Mouse (Mus musculus) limb, embryonic 10.5 days (tissue): ENCODE results near the gene Gp1bb. TPM values are rescaled to one million over a fixed set of nuclear protein-coding genes. Genes with fewer than 3 reads are reported as not detected.

Experiments used
- DNase-seq: peaks from one replicate; pipeline ENCODE4 v3.0.0-alpha.2; 2017; ENCODE audit warnings: low spot score
- H3K27ac ChIP-seq: fragments of 300-500 bp; sonication (generic); 2 replicates; pipeline ENCODE4 v1.5.1; 2016; ENCODE audit warnings: mild to moderate bottlenecking
- H3K27me3 ChIP-seq: fragments of 300-500 bp; sonication (generic); 2 replicates; pipeline ENCODE4 v1.6.1; 2016; ENCODE audit warnings: low read depth, mild to moderate bottlenecking; ENCODE audit not compliant: poor library complexity, severe bottlenecking
- H3K36me3 ChIP-seq: fragments of 300-500 bp; sonication (generic); 2 replicates; pipeline ENCODE4 v1.6.1; 2016; ENCODE audit warnings: mild to moderate bottlenecking, moderate library complexity
- H3K4me1 ChIP-seq: fragments of 300-500 bp; sonication (generic); 2 replicates; pipeline ENCODE4 v1.6.1; 2016
- H3K4me3 ChIP-seq: fragments of 300-500 bp; sonication (generic); 2 replicates; pipeline ENCODE4 v1.5.1; 2016; ENCODE audit warnings: mild to moderate bottlenecking, moderate library complexity
- H3K9me3 ChIP-seq: fragments of 300-500 bp; sonication (generic); replicated peaks from 2 replicates; pipeline ENCODE4 v1.6.1; 2016; ENCODE audit warnings: mild to moderate bottlenecking
- WGBS: fragments of 180-500 bp; shearing (Covaris S2); methylation state at CpG from one replicate; pipeline ENCODE4 v1.1.7; 2016; 5-methylcytosine and 5-hydroxymethylcytosine counted together
- polyA plus RNA-seq: library from polyadenylated mRNA; unstranded; fragments of >200 nt; fragmentation: Nextera tagmentation; extraction: Ambion mirVana; gene quantifications from 2 replicates; pipeline ENCODE4 v1.2.1, GENCODE M21; 2016

Gene Gp1bb
- polyA plus RNA-seq, 1 experiment from 2014 or later, result 2.8 TPM

GRCm38 (mm10) chr16:18625791-18626311 lies 3.6 kb upstream of the Gp1bb start:
- Histone ChIP-seq H3K27me3 (peaks cover 92% of the 10 kb centered on the region), H3K9me3 (no peaks in the 10 kb centered on the region), H3K4me1 (peaks cover 52% of the 10 kb centered on the region), H3K27ac (peak overlapping the region; percentile 72), H3K4me3 (peak overlapping the region; percentile 57), H3K36me3 (peaks cover 29% of the 10 kb centered on the region)
- DNase-seq, result no peak
- 9% methylated on average over 26 of the region's 26 CpGs for WGBS

- no peak overlapping the region for H3K27ac ChIP-seq
- no peak overlapping the region for H3K4me3 ChIP-seq
- peaks cover 93% of the 10 kb centered on the region for H3K27me3 ChIP-seq
- peaks cover 57% of the 10 kb centered on the region for H3K4me1 ChIP-seq
- 36% methylated on average over 14 of the region's 14 CpGs for WGBS
- peaks cover 29% of the 10 kb centered on the region for H3K36me3 ChIP-seq
- no peak for DNase-seq
- no peaks in the 10 kb centered on the region for H3K9me3 ChIP-seq
These were observed 2.9 kb upstream of the Gp1bb start for GRCm38 (mm10) chr16:18625097-18625496.

- Histone ChIP-seq H3K27me3 (peaks cover 96% of the 10 kb centered on the region), H3K4me3 (no peak overlapping the region), H3K4me1 (peaks cover 56% of the 10 kb centered on the region), H3K27ac (no peak overlapping the region), H3K9me3 (no peaks in the 10 kb centered on the region), H3K36me3 (peaks cover 29% of the 10 kb centered on the region)
- 15% methylated on average over 15 of the region's 15 CpGs for WGBS
- no peak for DNase-seq
These were observed 2.4 kb upstream of the Gp1bb start for GRCm38 (mm10) chr16:18624641-18625040.

- DNase-seq, result no peak
- WGBS, result 12% methylated on average over 15 of the region's 15 CpGs
- no peaks in the 10 kb centered on the region for H3K9me3 ChIP-seq
- H3K27ac ChIP-seq, result no peak overlapping the region
- peaks cover 100% of the 10 kb centered on the region for H3K27me3 ChIP-seq
- H3K4me1 ChIP-seq, result peaks cover 49% of the 10 kb centered on the region
- H3K36me3 ChIP-seq, result peaks cover 29% of the 10 kb centered on the region
- no peak overlapping the region for H3K4me3 ChIP-seq
These were observed 1.7 kb upstream of the Gp1bb start for GRCm38 (mm10) chr16:18623751-18624540.

- Histone ChIP-seq H3K36me3 (peaks cover 29% of the 10 kb centered on the region), H3K27me3 (peaks cover 100% of the 10 kb centered on the region), H3K27ac (no peak overlapping the region), H3K9me3 (no peaks in the 10 kb centered on the region), H3K4me1 (peaks cover 41% of the 10 kb centered on the region), H3K4me3 (0 out of 2 replicates have a peak overlapping the region, but pooled peaks have one; percentile 2)
- DNase-seq, result no peak
- WGBS, result 9% methylated on average over 29 of the region's 29 CpGs
These were observed 930 bp upstream of the Gp1bb start for GRCm38 (mm10) chr16:18622916-18623750.

- Histone ChIP-seq H3K4me1 (peaks cover 46% of the 10 kb centered on the region), H3K36me3 (peaks cover 29% of the 10 kb centered on the region), H3K27ac (no peak overlapping the region), H3K4me3 (peak overlapping the region; percentile 54), H3K9me3 (no peaks in the 10 kb centered on the region), H3K27me3 (peaks cover 100% of the 10 kb centered on the region)
- 2% methylated on average over 38 of the region's 38 CpGs for WGBS
- peak; percentile 63 for DNase-seq
These were observed 721 bp downstream of the Gp1bb start for GRCm38 (mm10) chr16:18621362-18622001.

- peaks cover 100% of the 10 kb centered on the region for H3K27me3 ChIP-seq
- WGBS, result under 1% methylated on average over 74 of the region's 74 CpGs
- peaks cover 45% of the 10 kb centered on the region for H3K4me1 ChIP-seq
- H3K27ac ChIP-seq, result peak overlapping the region; percentile 32; the same call in 1 of the 2 replicates
- DNase-seq, result peak; percentile 67
- H3K9me3 ChIP-seq, result no peaks in the 10 kb centered on the region
- peak overlapping the region; percentile 54 for H3K4me3 ChIP-seq
- H3K36me3 ChIP-seq, result peaks cover 29% of the 10 kb centered on the region
These were observed 1.4 kb downstream of the Gp1bb start for GRCm38 (mm10) chr16:18620601-18621361.

- no peak for DNase-seq
- WGBS, result 16% methylated on average over 6 of the region's 6 CpGs
- Histone ChIP-seq H3K36me3 (peaks cover 29% of the 10 kb centered on the region), H3K4me3 (peak overlapping the region; percentile 54), H3K27ac (no peak overlapping the region), H3K9me3 (no peaks in the 10 kb centered on the region), H3K4me1 (peaks cover 42% of the 10 kb centered on the region), H3K27me3 (peaks cover 100% of the 10 kb centered on the region)
These were observed 2.0 kb downstream of the Gp1bb start for GRCm38 (mm10) chr16:18620201-18620600.

GRCm38 (mm10) chr16:18619110-18619509 lies 3.1 kb downstream of the Gp1bb start:
- H3K36me3 ChIP-seq, result peaks cover 19% of the 10 kb centered on the region
- no peak overlapping the region for H3K4me3 ChIP-seq
- no peak for DNase-seq
- no peaks in the 10 kb centered on the region for H3K9me3 ChIP-seq
- peaks cover 100% of the 10 kb centered on the region for H3K27me3 ChIP-seq
- H3K4me1 ChIP-seq, result peaks cover 44% of the 10 kb centered on the region
- 44% methylated on average over 4 of the region's 4 CpGs for WGBS
- H3K27ac ChIP-seq, result no peak overlapping the region

- H3K4me3 ChIP-seq, result no peak overlapping the region
- no peak for DNase-seq
- peaks cover 11% of the 10 kb centered on the region for H3K36me3 ChIP-seq
- peaks cover 52% of the 10 kb centered on the region for H3K4me1 ChIP-seq
- H3K27me3 ChIP-seq, result peaks cover 98% of the 10 kb centered on the region
- WGBS, result 68% methylated on average over 2 of the region's 2 CpGs
- no peaks in the 10 kb centered on the region for H3K9me3 ChIP-seq
- no peak overlapping the region for H3K27ac ChIP-seq
These were observed 3.9 kb downstream of the Gp1bb start for GRCm38 (mm10) chr16:18618297-18618696.

- DNase-seq, result peak; percentile 95
- Histone ChIP-seq H3K9me3 (no peaks in the 10 kb centered on the region), H3K36me3 (peaks cover 3% of the 10 kb centered on the region), H3K27me3 (peaks cover 94% of the 10 kb centered on the region), H3K27ac (no peak overlapping the region), H3K4me3 (peak overlapping the region; percentile 29), H3K4me1 (peaks cover 60% of the 10 kb centered on the region)
- 2% methylated on average over 27 of the region's 27 CpGs for WGBS
These were observed 4.7 kb downstream of the Gp1bb start for GRCm38 (mm10) chr16:18617370-18618065.
